Mouse (Mus musculus) ovary, postnatal 14 days (tissue): ENCODE data around the gene Hist1h2bg.
A peak's percentile ranks its signal among the peaks of the same experiment; 100 is the strongest.

Experiments
- DNase-seq: peaks from one replicate; pipeline ENCODE4 v3.0.0; 2022; ENCODE audit warnings: low spot score

The Hist1h2bg gene

DNA sequence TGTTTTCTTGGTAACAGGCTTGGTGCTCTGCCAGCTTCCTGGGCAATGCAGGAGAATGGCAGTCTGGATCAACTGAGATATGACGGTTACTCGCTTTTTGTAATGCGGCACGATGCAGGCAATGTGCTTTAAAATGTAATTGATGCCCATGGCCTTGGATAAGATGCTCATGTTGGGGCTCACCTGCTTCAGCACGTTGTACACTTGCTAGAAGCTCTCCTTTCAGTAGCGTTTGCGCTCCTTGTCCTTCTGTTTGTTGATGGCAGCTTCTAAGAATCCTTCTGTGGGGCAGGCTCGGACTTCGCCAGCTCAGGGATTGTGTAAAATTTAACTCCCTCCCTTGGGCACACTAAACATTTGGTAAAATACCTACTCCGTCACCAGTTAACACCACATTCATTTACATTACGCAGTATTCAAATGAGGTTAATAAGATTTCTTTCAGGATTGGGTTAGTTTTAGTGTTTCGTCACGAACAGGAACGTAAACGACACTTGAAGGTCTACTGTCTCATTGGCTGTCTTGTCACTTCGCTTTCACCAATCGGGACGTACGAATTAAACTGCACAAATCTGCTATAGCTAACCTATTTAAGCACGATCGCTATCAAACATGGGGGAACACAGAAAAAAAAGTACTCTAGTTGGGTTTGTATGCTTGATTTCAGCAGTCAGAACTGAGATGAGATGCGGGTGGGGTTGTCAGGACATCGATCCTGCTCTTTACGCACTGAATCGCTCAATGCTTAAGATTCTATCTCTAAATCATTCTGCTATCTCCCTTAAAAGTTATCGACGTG is 49.7 kb downstream of the Hist1h2bg start, which contains the start of gene Hist1h2be:
Gene Hist1h2be (minus strand): TSS at position 392 of the 799 bp plus-strand sequence.
- DNase-seq: peak; percentile 54
